Comparison of ENCODE assay signal across 16 mouse cellular contexts in the genomic region with DNA sequence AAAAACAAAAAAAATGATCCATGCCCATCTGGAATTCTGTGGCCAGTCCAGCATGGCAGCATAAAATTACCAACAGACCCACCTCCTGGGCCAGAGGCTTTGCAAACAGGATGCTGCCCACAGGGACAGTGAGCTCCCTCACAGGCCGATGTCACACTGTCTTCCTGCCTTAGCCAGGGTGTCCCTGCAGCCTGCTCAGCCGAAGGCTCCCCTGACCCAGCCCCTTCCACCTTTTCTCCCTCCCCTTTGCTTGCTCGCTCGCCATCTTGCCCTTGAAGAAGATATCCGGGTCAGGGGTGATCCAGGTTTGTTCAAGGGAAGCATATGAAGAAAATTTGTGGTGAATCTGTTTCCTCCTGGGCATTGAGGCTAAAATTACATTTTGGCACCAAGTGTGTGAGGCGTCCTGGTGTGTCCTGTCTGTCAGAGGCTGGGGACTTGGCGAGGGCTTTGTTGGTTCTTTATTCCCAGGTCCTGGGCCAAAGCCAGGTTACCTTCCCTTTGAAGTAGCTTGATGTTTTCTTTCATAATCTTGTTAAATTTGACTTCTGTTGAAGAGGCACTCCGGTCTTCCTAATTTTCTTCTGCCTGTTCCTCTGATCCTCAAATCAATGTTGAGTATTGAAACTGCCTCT.
DNase-seq lines count a peak whose midpoint lies in the region; ATAC-seq and TF ChIP-seq lines count a peak whose summit lies in the region.
"Had no signal": no experiment of that assay in that cellular context is flagged by ENCODE, and none has a peak within 500 bp of the region (broad histone marks: within the 10 kb centered on the region; RNA-seq: fewer than 3 reads in every experiment).

No protein-coding gene starts in this region.

- no peaks in the 10 kb centered on the region for H3K36me3 ChIP-seq in hindbrain, postnatal 0 days (ENCODE audit: insufficient read depth, low read length)
- H3K36me3 ChIP-seq in hindbrain, embryonic 16.5 days (ENCODE audit: control insufficient read depth, insufficient read depth, low read length): no peaks in the 10 kb centered on the region
- H3K36me3 ChIP-seq: embryonic facial prominence, embryonic 13.5 days; midbrain, embryonic 13.5 days; neural tube, embryonic 13.5 days had no signal

- no peak for TF ChIP-seq POLR2A in brain, embryonic 14.5 days (IDR thresholded peaks at IDR 0.05; ENCODE audit: borderline replicate concordance, extremely low read depth, insufficient read depth, insufficient read length, poor library complexity, severe bottlenecking)

- H3K4me2 ChIP-seq in hindbrain, postnatal 0 days (ENCODE audit: low read depth, low read length): no peak overlapping the region
- H3K4me2 ChIP-seq in hindbrain, embryonic 16.5 days (ENCODE audit: low read length): no peak overlapping the region
- H3K4me2 ChIP-seq: embryonic facial prominence, embryonic 13.5 days; hindbrain, embryonic 14.5 days; midbrain, embryonic 13.5 days; neural tube, embryonic 13.5 days had no signal

- H3K9ac ChIP-seq in hindbrain, postnatal 0 days (replicated peaks; ENCODE audit: low read length): no peak overlapping the region
- no peak overlapping the region for H3K9ac ChIP-seq in hindbrain, embryonic 16.5 days (ENCODE audit: low read depth, low read length)
- H3K9ac ChIP-seq: embryonic facial prominence, embryonic 13.5 days; hindbrain, embryonic 14.5 days; liver, postnatal 0 days; midbrain, embryonic 13.5 days; neural tube, embryonic 13.5 days had no signal

- no peaks in the 10 kb centered on the region for H3K27me3 ChIP-seq in hindbrain, postnatal 0 days (ENCODE audit: insufficient read depth, low read length)
- no peaks in the 10 kb centered on the region for H3K27me3 ChIP-seq in hindbrain, embryonic 16.5 days (replicated peaks; ENCODE audit: control insufficient read depth, insufficient read depth, low read length)
- H3K27me3 ChIP-seq: embryonic facial prominence, embryonic 13.5 days; neural tube, embryonic 13.5 days had no signal

- ATAC-seq in hindbrain, postnatal 0 days: no peak
- ATAC-seq in hindbrain, embryonic 16.5 days: no peak
- ATAC-seq: forebrain, embryonic 16.5 days; intestine, embryonic 16.5 days; liver, postnatal 0 days; midbrain, embryonic 13.5 days had no signal

- 0 out of 2 replicates have a peak, but pooled peaks cover 3% of the 10 kb centered on the region for H3K4me1 ChIP-seq in hindbrain, postnatal 0 days (ENCODE audit: insufficient read depth, low read length)
- peaks cover 11% of the 10 kb centered on the region for H3K4me1 ChIP-seq in hindbrain, embryonic 16.5 days (ENCODE audit: control insufficient read depth, insufficient read depth, low read depth, low read length)

- no peak for TF ChIP-seq CTCF in hindbrain, postnatal 0 days (IDR thresholded peaks at IDR 0.05; ENCODE audit: low read depth)
- no peak for TF ChIP-seq CTCF in brain, embryonic 14.5 days (IDR thresholded peaks at IDR 0.05; ENCODE audit: borderline replicate concordance, extremely low read depth, insufficient read depth, insufficient read length)

- H3K4me3 ChIP-seq in hindbrain, postnatal 0 days (ENCODE audit: low read length): no peak overlapping the region
- no peak overlapping the region for H3K4me3 ChIP-seq in hindbrain, embryonic 16.5 days (ENCODE audit: low read length)
- H3K4me3 ChIP-seq: embryonic facial prominence, embryonic 13.5 days; midbrain, embryonic 13.5 days; neural tube, embryonic 13.5 days had no signal

- no peak overlapping the region for H3K27ac ChIP-seq in hindbrain, postnatal 0 days
- H3K27ac ChIP-seq in hindbrain, embryonic 16.5 days (ENCODE audit: low read depth, low read length): no peak overlapping the region
- H3K27ac ChIP-seq: embryonic facial prominence, embryonic 13.5 days; hindbrain, embryonic 14.5 days; midbrain, embryonic 13.5 days; neural tube, embryonic 13.5 days had no signal

- no peaks in the 10 kb centered on the region for H3K9me3 ChIP-seq in hindbrain, postnatal 0 days (ENCODE audit: low read length)
- no peaks in the 10 kb centered on the region for H3K9me3 ChIP-seq in hindbrain, embryonic 16.5 days (ENCODE audit: control insufficient read depth, low read length)
- H3K9me3 ChIP-seq: embryonic facial prominence, embryonic 13.5 days; midbrain, embryonic 13.5 days; neural tube, embryonic 13.5 days had no signal

- DNase-seq in cerebellum, postnatal 25 days: peak; percentile 12 to 36
- DNase-seq in cerebellum, adult 8-10 months: no peak
- DNase-seq in hindbrain, postnatal 0 days (ENCODE audit: low spot score): peak; percentile 12
- DNase-seq in adrenal gland, postnatal 10 days: peak; percentile 27
- peak; percentile 28 for DNase-seq in brain, embryonic 14.5 days (ENCODE audit: low read depth)
- no peak for DNase-seq in left cerebral cortex, adult 9 months (ENCODE audit: low spot score in 2 of 2)
- DNase-seq: liver, postnatal 0 days; lung, postnatal 10 days; thymus, postnatal 25 days had no signal

- WGBS in hindbrain, postnatal 0 days: 44% methylated on average over 8 of the region's 8 CpGs
- WGBS in hindbrain, embryonic 16.5 days: 58% methylated on average over 8 of the region's 8 CpGs

Comparison
In these comparisons a context has a peak if more than half of its experiments do, and no peak if none do; other contexts are left out.
1. DNase-seq: peak in cerebellum, postnatal 25 days (2 of 2), hindbrain, postnatal 0 days (single experiment), adrenal gland, postnatal 10 days (single experiment) and brain, embryonic 14.5 days (single experiment); none in cerebellum, adult 8-10 months (single experiment) and left cerebral cortex, adult 9 months (0 of 2).